Mouse (Mus musculus) cerebellum, postnatal 10 days (tissue): Measurements from ENCODE around the gene Nlgn2.

Experiments
- DNase-seq, 2 experiments: peaks; one replicate each; pipeline ENCODE4 v3.0.0; 2021; ENCODE audit warnings: mixed read lengths in 2 of 2

Nlgn2 gene

GRCm38 (mm10) chr11:69837604-69837951, at the start of gene Nlgn2:
Nlgn2 (minus strand) TSS chr11:69837784.
- DNase-seq, result peak; percentile 94 to 95

GRCm38 (mm10) chr11:69886907-69887635, 49.5 kb upstream of the Nlgn2 start:
- no peak for DNase-seq

- no peak for DNase-seq
These were observed 47.1 kb upstream of the Nlgn2 start for GRCm38 (mm10) chr11:69884663-69885062.

- no peak for DNase-seq
These were observed 46.7 kb upstream of the Nlgn2 start for GRCm38 (mm10) chr11:69884240-69884639.

GRCm38 (mm10) chr11:69883527-69884151, 46.1 kb upstream of the Nlgn2 start:
- DNase-seq, result no peak

GRCm38 (mm10) chr11:69883066-69883465, 45.5 kb upstream of the Nlgn2 start:
- peak; percentile 50 to 61 for DNase-seq

GRCm38 (mm10) chr11:69881787-69882670, 44.4 kb upstream of the Nlgn2 start:
- peak in 1 of 2 experiments; percentile 30 for DNase-seq

- DNase-seq, result peak; percentile 80 to 87
These were observed 43.4 kb upstream of the Nlgn2 start, which contains the start of gene Kctd11 for GRCm38 (mm10) chr11:69880853-69881603. Kctd11 (minus strand) TSS chr11:69881406.

- DNase-seq, result peak; percentile 77 to 81
These were observed 42.9 kb upstream of the Nlgn2 start for GRCm38 (mm10) chr11:69880506-69880852.

GRCm38 (mm10) chr11:69879711-69880110, 42.1 kb upstream of the Nlgn2 start:
- peak in 1 of 2 experiments; percentile 18 for DNase-seq

GRCm38 (mm10) chr11:69878952-69879351, 41.4 kb upstream of the Nlgn2 start:
- no peak for DNase-seq

- no peak for DNase-seq
These were observed 40.8 kb upstream of the Nlgn2 start for GRCm38 (mm10) chr11:69878399-69878798.

GRCm38 (mm10) chr11:69877878-69878277, 40.3 kb upstream of the Nlgn2 start, which contains the start of gene Tmem95:
Tmem95 (minus strand) TSS chr11:69878018.
- peak in 1 of 2 experiments; percentile 34 for DNase-seq

- DNase-seq, result peak; percentile 93 to 95
These were observed 39.3 kb upstream of the Nlgn2 start for GRCm38 (mm10) chr11:69876867-69877266.

GRCm38 (mm10) chr11:69876186-69876585, 38.6 kb upstream of the Nlgn2 start:
- DNase-seq, result no peak

GRCm38 (mm10) chr11:69872451-69872850, 34.9 kb upstream of the Nlgn2 start:
- DNase-seq, result no peak

- DNase-seq, result no peak
These were observed 34.2 kb upstream of the Nlgn2 start for GRCm38 (mm10) chr11:69871822-69872221.

GRCm38 (mm10) chr11:69870289-69871069, 32.9 kb upstream of the Nlgn2 start:
- no peak for DNase-seq

- no peak for DNase-seq
These were observed 29.8 kb upstream of the Nlgn2 start for GRCm38 (mm10) chr11:69867335-69867734.

GRCm38 (mm10) chr11:69865561-69865960, 28.0 kb upstream of the Nlgn2 start:
- DNase-seq, result no peak

- DNase-seq, result no peak
These were observed 26.7 kb upstream of the Nlgn2 start for GRCm38 (mm10) chr11:69864138-69864860.
